Comparison of ENCODE assay signal across 22 mouse cellular contexts in genomic region chr7:19928486-19928885, GRCm38 (mm10). TPM values are rescaled to one million over a fixed set of nuclear protein-coding genes. Genes with fewer than 3 reads are reported as not detected.
"Had no signal": no experiment of that assay in that cellular context is flagged by ENCODE, and none has a peak within 500 bp of the region (broad histone marks: within the 10 kb centered on the region; RNA-seq: fewer than 3 reads in every experiment).

No protein-coding gene starts in this region.

- H3K27ac ChIP-seq: liver, embryonic 13.5 days; lung, embryonic 15.5 days; macrophage; midbrain, embryonic 12.5 days; stomach, postnatal 0 days had no signal

- H3K9me3 ChIP-seq: liver, embryonic 13.5 days; lung, embryonic 15.5 days; midbrain, embryonic 12.5 days had no signal

- H3K4me3 ChIP-seq: liver, embryonic 13.5 days; lung, embryonic 15.5 days; megakaryocyte, embryonic 14.5 days; midbrain, embryonic 12.5 days had no signal

- DNase-seq: kidney, adult 11 months; kidney, postnatal 10 days; left cerebral cortex, postnatal 4 days; liver, embryonic 13.5 days; liver, postnatal 0 days; lung, postnatal 14 days; right cerebral cortex, postnatal 14 days; thymus, adult 18-20 months; thymus, postnatal 36 days had no signal

- H3K27me3 ChIP-seq: lung, embryonic 15.5 days; midbrain, embryonic 12.5 days had no signal

- H3K36me3 ChIP-seq: liver, embryonic 13.5 days; lung, embryonic 15.5 days; midbrain, embryonic 12.5 days had no signal

- H3K4me2 ChIP-seq: liver, embryonic 13.5 days; lung, embryonic 15.5 days; midbrain, embryonic 12.5 days had no signal

- ATAC-seq: liver, postnatal 0 days; midbrain, embryonic 16.5 days had no signal

- H3K9ac ChIP-seq: liver, embryonic 13.5 days; liver, postnatal 0 days; lung, embryonic 15.5 days; midbrain, embryonic 12.5 days had no signal

RNA-seq across cellular contexts. Expression of gene Igsf23, which starts 22.1 kb away (rescaled TPM):
- total RNA-seq: layer of hippocampus, postnatal 14 days; left cerebral cortex, adult 18-20 months; left cerebral cortex, postnatal 10 days; left cerebral cortex, postnatal 4 days had no signal
- polyA plus RNA-seq: kidney, embryonic 14.5 days; macrophage; midbrain, embryonic 12.5 days; midbrain, embryonic 16.5 days; neural tube, embryonic 14.5 days had no signal

RNA-seq across cellular contexts. Expression of gene Ceacam20, which starts 36.7 kb away (rescaled TPM):
- total RNA-seq: layer of hippocampus, adult 8-10 months; layer of hippocampus, postnatal 14 days; left cerebral cortex, adult 18-20 months; left cerebral cortex, postnatal 10 days; left cerebral cortex, postnatal 4 days had no signal
- polyA plus RNA-seq: kidney, embryonic 14.5 days; limb, embryonic 14.5 days; liver, embryonic 13.5 days; liver, postnatal 0 days; lung, embryonic 15.5 days; macrophage; midbrain, embryonic 12.5 days; midbrain, embryonic 16.5 days; neural tube, embryonic 14.5 days; stomach, postnatal 0 days had no signal

RNA-seq across cellular contexts. Expression of gene Ceacam19, which starts 40.7 kb away (rescaled TPM):
- total RNA-seq: layer of hippocampus, adult 8-10 months; layer of hippocampus, postnatal 14 days; left cerebral cortex, adult 18-20 months; left cerebral cortex, postnatal 10 days; left cerebral cortex, postnatal 4 days had no signal
- polyA plus RNA-seq: kidney, embryonic 14.5 days; liver, embryonic 13.5 days; liver, postnatal 0 days; lung, embryonic 15.5 days; midbrain, embryonic 12.5 days; midbrain, embryonic 16.5 days; neural tube, embryonic 14.5 days had no signal
